Mouse (Mus musculus) stomach, postnatal 0 days (tissue): ENCODE results near the gene Tmc6. TPM values are rescaled to one million over a fixed set of nuclear protein-coding genes. Genes with fewer than 3 reads are reported as not detected.

Experiments
- ATAC-seq: fragments of 200-750 bp; cut with Nextera tagmentation; 2 replicates; pipeline ENCODE4 v1.8.0; 2017; ENCODE audit not compliant: low FRiP score, low TSS enrichment
- DNase-seq: peaks from one replicate; pipeline ENCODE4 v3.0.0-alpha.2; 2016; ENCODE audit warnings: low spot score
- H3K27ac ChIP-seq: fragments of 300-500 bp; sonication (generic); replicated peaks from 2 replicates; pipeline ENCODE4 v1.5.1; 2014; ENCODE audit warnings: mild to moderate bottlenecking, control low read depth
- H3K27me3 ChIP-seq: fragments of 300-500 bp; sonication (generic); 2 replicates; pipeline ENCODE4 v1.6.1; 2014; ENCODE audit warnings: low read length; ENCODE audit not compliant: control insufficient read depth, insufficient read depth
- H3K36me3 ChIP-seq: fragments of 300-500 bp; sonication (generic); 2 replicates; pipeline ENCODE4 v1.6.1; 2014; ENCODE audit warnings: low read length, mixed read lengths; ENCODE audit not compliant: control insufficient read depth, insufficient read depth
- H3K4me1 ChIP-seq: fragments of 300-500 bp; sonication (generic); replicated peaks from 2 replicates; pipeline ENCODE4 v1.6.1; 2014; ENCODE audit warnings: antibody characterized with exemption; ENCODE audit not compliant: control insufficient read depth, insufficient read depth
- H3K4me2 ChIP-seq: fragments of 300-500 bp; sonication (generic); replicated peaks from 2 replicates; pipeline ENCODE4 v1.6.1; 2014; ENCODE audit warnings: low read depth, mild to moderate bottlenecking, control low read depth, moderate library complexity
- H3K4me3 ChIP-seq: fragments of 300-500 bp; sonication (generic); 2 replicates; pipeline ENCODE4 v1.5.1; 2014; ENCODE audit warnings: low read depth, low read length, control low read depth
- H3K9ac ChIP-seq: fragments of 300-500 bp; sonication (generic); 2 replicates; pipeline ENCODE4 v1.6.1; 2014; ENCODE audit warnings: mild to moderate bottlenecking, low read length, control low read depth, mixed read lengths
- H3K9me3 ChIP-seq: fragments of 300-500 bp; sonication (generic); 2 replicates; pipeline ENCODE4 v1.6.1; 2016; ENCODE audit warnings: low read length; ENCODE audit not compliant: control insufficient read depth
- CTCF ChIP-seq: IDR thresholded peaks from 2 replicates; pipeline ENCODE4 v1.5.1; 2016; ENCODE audit warnings: antibody characterized with exemption, low read depth, mild to moderate bottlenecking, moderate library complexity
- EP300 ChIP-seq: optimal IDR thresholded peaks from 2 replicates; pipeline ENCODE3; 2016; ENCODE audit warnings: antibody characterized with exemption
- WGBS: fragments of 180-500 bp; shearing (Covaris S2); extraction: QIAGEN DNeasy Blood & Tissue Kit; methylation state at CpG from one replicate; pipeline ENCODE4 v1.1.7; 2014; 5-methylcytosine and 5-hydroxymethylcytosine counted together
- polyA plus RNA-seq: library from polyadenylated mRNA; unstranded; fragments of >200 nt; fragmentation: Nextera tagmentation; extraction: Ambion mirVana; gene quantifications from 2 replicates; pipeline ENCODE4 v1.2.1, GENCODE M21; 2015

The Tmc6 gene
- polyA plus RNA-seq, 1 experiment from 2014 or later, result 21.0 TPM

GRCm38 (mm10) chr11:117780199-117780515 is 1.8 kb downstream of the Tmc6 start:
- Histone ChIP-seq H3K36me3 (0 out of 2 replicates have a peak, but pooled peaks cover 2% of the 10 kb centered on the region), H3K4me2 (peak overlapping the region; percentile 80), H3K4me1 (peaks cover 9% of the 10 kb centered on the region), H3K27me3 (no peaks in the 10 kb centered on the region), H3K4me3 (peak overlapping the region; percentile 54), H3K27ac (peak overlapping the region; percentile 98), H3K9me3 (no peaks in the 10 kb centered on the region), H3K9ac (peak overlapping the region; percentile 71)
- no peak for TF ChIP-seq CTCF
- no peak for TF ChIP-seq EP300
- DNase-seq, result no peak
- peak; percentile 25 for ATAC-seq
- WGBS, result 4% methylated on average over 16 of the region's 17 CpGs

GRCm38 (mm10) chr11:117779434-117780198 is 2.4 kb downstream of the Tmc6 start:
- Histone ChIP-seq H3K4me3 (peak overlapping the region; percentile 54), H3K9me3 (no peaks in the 10 kb centered on the region), H3K9ac (peak overlapping the region; percentile 71), H3K27ac (peak overlapping the region; percentile 98), H3K27me3 (no peaks in the 10 kb centered on the region), H3K4me2 (peak overlapping the region; percentile 80), H3K4me1 (peaks cover 9% of the 10 kb centered on the region), H3K36me3 (0 out of 2 replicates have a peak, but pooled peaks cover 2% of the 10 kb centered on the region)
- DNase-seq (peak; percentile 85), ATAC-seq (peak; percentile 49)
- TF ChIP-seq CTCF (no peak), EP300 (no peak)
- 4% methylated on average over 38 of the region's 38 CpGs for WGBS

- peak overlapping the region; percentile 80 for H3K4me2 ChIP-seq
- no peaks in the 10 kb centered on the region for H3K27me3 ChIP-seq
- H3K4me1 ChIP-seq, result peaks cover 9% of the 10 kb centered on the region
- DNase-seq, result peak; percentile 74
- H3K27ac ChIP-seq, result peak overlapping the region; percentile 98
- WGBS, result 43% methylated on average over 12 of the region's 12 CpGs
- H3K9ac ChIP-seq, result peak overlapping the region; percentile 71
- ATAC-seq, result no peak
- no peaks in the 10 kb centered on the region for H3K9me3 ChIP-seq
- peak overlapping the region; percentile 54 for H3K4me3 ChIP-seq
- H3K36me3 ChIP-seq, result 0 out of 2 replicates have a peak, but pooled peaks cover 2% of the 10 kb centered on the region
- no peak for TF ChIP-seq EP300
- no peak for TF ChIP-seq CTCF
These were observed 3.1 kb downstream of the Tmc6 start for GRCm38 (mm10) chr11:117778851-117779433.

DNA sequence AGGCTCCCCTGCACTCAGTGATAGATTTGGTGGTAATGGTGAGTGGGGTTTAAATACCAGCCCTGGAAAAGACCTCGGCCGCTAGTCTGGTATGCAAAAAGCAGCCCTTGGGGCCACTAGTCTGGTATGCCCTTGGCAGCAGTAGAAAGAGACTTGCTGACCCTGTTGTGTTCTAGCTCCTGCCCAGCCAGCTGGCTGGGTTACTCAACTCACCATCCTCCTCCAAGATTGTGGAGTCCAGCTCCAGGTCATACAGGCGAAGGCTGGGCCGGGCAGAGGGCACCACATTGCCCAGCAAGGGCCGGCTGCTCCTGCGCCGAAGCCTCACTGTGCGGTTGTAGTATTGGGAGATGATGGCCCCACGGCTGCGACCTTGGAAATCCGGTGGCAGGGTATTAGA is 4.0 kb downstream of the Tmc6 start:
- 0 out of 2 replicates have a peak, but pooled peaks cover 2% of the 10 kb centered on the region for H3K36me3 ChIP-seq
- H3K27ac ChIP-seq, result no peak overlapping the region
- DNase-seq, result no peak
- H3K4me2 ChIP-seq, result no peak overlapping the region
- 95% methylated on average over 11 of the region's 11 CpGs for WGBS
- ATAC-seq, result no peak
- H3K27me3 ChIP-seq, result no peaks in the 10 kb centered on the region
- no peak overlapping the region for H3K9ac ChIP-seq
- no peak for TF ChIP-seq CTCF
- TF ChIP-seq EP300, result no peak
- no peak overlapping the region for H3K4me3 ChIP-seq
- peaks cover 6% of the 10 kb centered on the region for H3K4me1 ChIP-seq
- no peaks in the 10 kb centered on the region for H3K9me3 ChIP-seq

DNA sequence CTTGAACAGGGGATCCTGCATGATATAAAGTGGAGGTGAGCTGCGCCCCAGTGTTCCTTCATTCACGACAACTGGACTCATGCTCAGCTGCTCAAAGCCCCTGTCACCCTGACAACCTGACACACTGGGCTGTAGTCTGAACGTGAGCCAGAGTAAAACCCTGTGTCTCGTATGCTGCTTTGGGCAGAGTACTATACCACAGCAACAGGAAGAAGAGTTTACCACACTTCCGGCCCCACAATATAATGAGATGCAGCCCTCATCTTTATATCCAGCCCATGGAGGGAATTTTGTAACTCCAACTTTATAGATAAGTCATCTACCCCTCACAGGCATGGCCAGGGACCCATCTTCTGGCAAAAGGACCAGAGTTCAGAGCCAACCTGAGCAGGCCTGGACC is 4.9 kb downstream of the Tmc6 start:
- ATAC-seq (no peak), DNase-seq (no peak)
- Histone ChIP-seq H3K4me2 (no peak overlapping the region), H3K27ac (no peak overlapping the region), H3K9me3 (no peaks in the 10 kb centered on the region), H3K27me3 (no peaks in the 10 kb centered on the region), H3K4me1 (peaks cover 3% of the 10 kb centered on the region; the same call in 1 of the 2 replicates), H3K36me3 (0 out of 2 replicates have a peak, but pooled peaks cover 2% of the 10 kb centered on the region), H3K9ac (no peak overlapping the region), H3K4me3 (no peak overlapping the region)
- TF ChIP-seq EP300, result no peak
- TF ChIP-seq CTCF, result no peak
- WGBS, result 83% methylated on average over 5 of the region's 5 CpGs
